Mouse (Mus musculus): ENCODE data around the gene Gcgr. TPM values are rescaled to one million over a fixed set of nuclear protein-coding genes. Genes with fewer than 3 reads are reported as not detected.

Gene Gcgr
- polyA plus RNA-seq, 1 experiment: 0.03 TPM

GRCm38 (mm10) chr11:120538955-120539284, 8.4 kb downstream of the Gcgr start:
- Histone ChIP-seq H3K4me1 (ENCODE audit: control insufficient read depth) (peaks cover 9% of the 10 kb centered on the region), H3K4me3 (replicated peaks) (no peak overlapping the region), H3K27me3 (ENCODE audit: control insufficient read depth) (peaks cover 18% of the 10 kb centered on the region), H3K36me3 (ENCODE audit: control insufficient read depth) (peaks cover 16% of the 10 kb centered on the region), H3K9me3 (ENCODE audit: control insufficient read depth, low read length) (no peaks in the 10 kb centered on the region)
- TF ChIP-seq TAL1 (IDR thresholded peaks at IDR 0.05; ENCODE audit: low read length): no peak
- no peak for TF ChIP-seq GATA1 (IDR thresholded peaks at IDR 0.05; ENCODE audit: low read length)

- Histone ChIP-seq H3K4me3 (replicated peaks) (no peak overlapping the region), H3K27me3 (ENCODE audit: control insufficient read depth) (peaks cover 12% of the 10 kb centered on the region), H3K36me3 (ENCODE audit: control insufficient read depth) (peaks cover 22% of the 10 kb centered on the region), H3K9me3 (ENCODE audit: control insufficient read depth, low read length) (no peaks in the 10 kb centered on the region), H3K4me1 (ENCODE audit: control insufficient read depth) (peaks cover 9% of the 10 kb centered on the region)
- no peak for TF ChIP-seq TAL1 (IDR thresholded peaks at IDR 0.05; ENCODE audit: low read length)
- TF ChIP-seq GATA1 (IDR thresholded peaks at IDR 0.05; ENCODE audit: low read length): no peak
Observed at GRCm38 (mm10) chr11:120539285-120540014, 9.0 kb downstream of the Gcgr start.

GRCm38 (mm10) chr11:120541907-120542306, 11.4 kb downstream of the Gcgr start:
- no peak overlapping the region for H3K4me3 ChIP-seq (replicated peaks)
- H3K27me3 ChIP-seq (ENCODE audit: control insufficient read depth): no peaks in the 10 kb centered on the region; the same call in 1 of the 2 replicates
- TF ChIP-seq TAL1 (IDR thresholded peaks at IDR 0.05; ENCODE audit: low read length): no peak
- TF ChIP-seq GATA1 (IDR thresholded peaks at IDR 0.05; ENCODE audit: low read length): no peak
- H3K9me3 ChIP-seq (ENCODE audit: control insufficient read depth, low read length): no peaks in the 10 kb centered on the region
- peaks cover 25% of the 10 kb centered on the region for H3K36me3 ChIP-seq (ENCODE audit: control insufficient read depth)
- peaks cover 9% of the 10 kb centered on the region for H3K4me1 ChIP-seq (ENCODE audit: control insufficient read depth)

- TF ChIP-seq TAL1 (IDR thresholded peaks at IDR 0.05; ENCODE audit: low read length) (no peak), GATA1 (IDR thresholded peaks at IDR 0.05; ENCODE audit: low read length) (no peak)
- no peaks in the 10 kb centered on the region; the same call in 1 of the 2 replicates for H3K27me3 ChIP-seq (ENCODE audit: control insufficient read depth)
- H3K36me3 ChIP-seq (ENCODE audit: control insufficient read depth): peaks cover 25% of the 10 kb centered on the region
- no peak overlapping the region for H3K4me3 ChIP-seq (replicated peaks)
- H3K4me1 ChIP-seq (ENCODE audit: control insufficient read depth): peaks cover 11% of the 10 kb centered on the region
- H3K9me3 ChIP-seq (ENCODE audit: control insufficient read depth, low read length): no peaks in the 10 kb centered on the region
Observed at GRCm38 (mm10) chr11:120542376-120542775, 11.9 kb downstream of the Gcgr start.

- H3K4me1 ChIP-seq (ENCODE audit: control insufficient read depth): peaks cover 35% of the 10 kb centered on the region
- H3K36me3 ChIP-seq (ENCODE audit: control insufficient read depth): peaks cover 25% of the 10 kb centered on the region
- no peak for TF ChIP-seq GATA1 (IDR thresholded peaks at IDR 0.05; ENCODE audit: low read length)
- TF ChIP-seq TAL1 (IDR thresholded peaks at IDR 0.05; ENCODE audit: low read length): no peak
Observed at GRCm38 (mm10) chr11:120545964-120546363, 15.5 kb downstream of the Gcgr start.

GRCm38 (mm10) chr11:120547469-120547868, 17.0 kb downstream of the Gcgr start:
- peaks cover 25% of the 10 kb centered on the region for H3K36me3 ChIP-seq (ENCODE audit: control insufficient read depth)
- TF ChIP-seq GATA1 (IDR thresholded peaks at IDR 0.05; ENCODE audit: low read length) (no peak), TAL1 (IDR thresholded peaks at IDR 0.05; ENCODE audit: low read length) (no peak)
- H3K4me3 ChIP-seq (replicated peaks): no peak overlapping the region
- no peaks in the 10 kb centered on the region for H3K27me3 ChIP-seq (ENCODE audit: control insufficient read depth)
- H3K9me3 ChIP-seq (ENCODE audit: control insufficient read depth, low read length): no peaks in the 10 kb centered on the region
- peaks cover 35% of the 10 kb centered on the region for H3K4me1 ChIP-seq (ENCODE audit: control insufficient read depth)

More at GRCm38 (mm10) chr11:120545964-120546363, 15.5 kb downstream of the Gcgr start:
- no peak overlapping the region for H3K4me3 ChIP-seq (replicated peaks)
- H3K27me3 ChIP-seq (ENCODE audit: control insufficient read depth): no peaks in the 10 kb centered on the region
- H3K9me3 ChIP-seq (ENCODE audit: control insufficient read depth, low read length): no peaks in the 10 kb centered on the region

- H3K4me3 ChIP-seq (replicated peaks): peak overlapping the region; percentile 3
- no peaks in the 10 kb centered on the region for H3K9me3 ChIP-seq (ENCODE audit: control insufficient read depth, low read length)
- no peaks in the 10 kb centered on the region for H3K27me3 ChIP-seq (ENCODE audit: control insufficient read depth)
- peaks cover 17% of the 10 kb centered on the region for H3K36me3 ChIP-seq (ENCODE audit: control insufficient read depth)
- no peak for TF ChIP-seq GATA1 (IDR thresholded peaks at IDR 0.05; ENCODE audit: low read length)
- TF ChIP-seq TAL1 (IDR thresholded peaks at IDR 0.05; ENCODE audit: low read length): no peak
- H3K4me1 ChIP-seq (ENCODE audit: control insufficient read depth): peaks cover 35% of the 10 kb centered on the region
Observed at GRCm38 (mm10) chr11:120548214-120548613, 17.7 kb downstream of the Gcgr start.

GRCm38 (mm10) chr11:120548786-120549167, 18.3 kb downstream of the Gcgr start:
- Histone ChIP-seq H3K4me1 (ENCODE audit: control insufficient read depth) (peaks cover 35% of the 10 kb centered on the region), H3K27me3 (ENCODE audit: control insufficient read depth) (no peaks in the 10 kb centered on the region), H3K9me3 (ENCODE audit: control insufficient read depth, low read length) (no peaks in the 10 kb centered on the region), H3K4me3 (replicated peaks) (peak overlapping the region; percentile 80), H3K36me3 (ENCODE audit: control insufficient read depth) (peaks cover 13% of the 10 kb centered on the region)
- TF ChIP-seq TAL1 (IDR thresholded peaks at IDR 0.05; ENCODE audit: low read length) (no peak), GATA1 (IDR thresholded peaks at IDR 0.05; ENCODE audit: low read length) (no peak)

GRCm38 (mm10) chr11:120549168-120549945, 18.9 kb downstream of the Gcgr start, which contains the start of gene Mcrip1:
Gene Mcrip1 (minus strand): TSS chr11:120549727.
- H3K36me3 ChIP-seq (ENCODE audit: control insufficient read depth): peaks cover 7% of the 10 kb centered on the region
- H3K4me1 ChIP-seq (ENCODE audit: control insufficient read depth): peaks cover 35% of the 10 kb centered on the region
- H3K4me3 ChIP-seq (replicated peaks): peak within 1 kb of the TSS; percentile 80
- H3K27me3 ChIP-seq (ENCODE audit: control insufficient read depth): no peaks in the 10 kb centered on the region
- TF ChIP-seq TAL1 (IDR thresholded peaks at IDR 0.05; ENCODE audit: low read length): no peak
- no peak for TF ChIP-seq GATA1 (IDR thresholded peaks at IDR 0.05; ENCODE audit: low read length)
- H3K9me3 ChIP-seq (ENCODE audit: control insufficient read depth, low read length): no peaks in the 10 kb centered on the region

Data from erythroblast, embryonic 14.5 days (primary cell).